Mouse (Mus musculus) heart, adult 2 months (tissue): ENCODE data around the gene Eif4a3.

Source experiments
- CTCF ChIP-seq: fragments of 200-600 bp; IDR thresholded peaks from 2 replicates; pipeline ENCODE4 v1.8.1; 2022; ENCODE audit warnings: antibody characterized with exemption, mild to moderate bottlenecking, moderate library complexity
- EP300 ChIP-seq: fragments of 200-500 bp; IDR thresholded peaks from 2 replicates; pipeline ENCODE4 v1.6.1; 2011; ENCODE audit warnings: low read depth, low read length, control low read depth; ENCODE audit not compliant: insufficient read depth
- POLR2A ChIP-seq: fragments of 200-500 bp; IDR thresholded peaks from 2 replicates; pipeline ENCODE4 v1.6.1; 2011; ENCODE audit warnings: mild to moderate bottlenecking, low read depth, low read length, control low read depth; ENCODE audit not compliant: insufficient read depth

GRCm38 (mm10) chr11:119347125-119347524 is 47.2 kb upstream of the Eif4a3 start:
- no peak for TF ChIP-seq POLR2A
- no peak for TF ChIP-seq EP300
- TF ChIP-seq CTCF: no peak
